Mouse (Mus musculus) left cerebral cortex, adult 8-10 months (tissue): ENCODE measurements around the gene Ank2. TPM values are rescaled to one million over a fixed set of nuclear protein-coding genes. Genes with fewer than 3 reads are reported as not detected.

ENCODE experiments used
- DNase-seq, 2 experiments: peaks; one replicate each; pipeline ENCODE4 v3.0.0; 2022; ENCODE audit warnings: low spot score in 2 of 2
- total RNA-seq, 4 experiments: library from RNA; stranded (reverse); gene quantifications; 2 replicates each; pipeline ENCODE4 v1.2.4; 2022

The Ank2 gene
- total RNA-seq, 4 experiments from 2014 or later: 772 to 913 (median 838) TPM

DNA sequence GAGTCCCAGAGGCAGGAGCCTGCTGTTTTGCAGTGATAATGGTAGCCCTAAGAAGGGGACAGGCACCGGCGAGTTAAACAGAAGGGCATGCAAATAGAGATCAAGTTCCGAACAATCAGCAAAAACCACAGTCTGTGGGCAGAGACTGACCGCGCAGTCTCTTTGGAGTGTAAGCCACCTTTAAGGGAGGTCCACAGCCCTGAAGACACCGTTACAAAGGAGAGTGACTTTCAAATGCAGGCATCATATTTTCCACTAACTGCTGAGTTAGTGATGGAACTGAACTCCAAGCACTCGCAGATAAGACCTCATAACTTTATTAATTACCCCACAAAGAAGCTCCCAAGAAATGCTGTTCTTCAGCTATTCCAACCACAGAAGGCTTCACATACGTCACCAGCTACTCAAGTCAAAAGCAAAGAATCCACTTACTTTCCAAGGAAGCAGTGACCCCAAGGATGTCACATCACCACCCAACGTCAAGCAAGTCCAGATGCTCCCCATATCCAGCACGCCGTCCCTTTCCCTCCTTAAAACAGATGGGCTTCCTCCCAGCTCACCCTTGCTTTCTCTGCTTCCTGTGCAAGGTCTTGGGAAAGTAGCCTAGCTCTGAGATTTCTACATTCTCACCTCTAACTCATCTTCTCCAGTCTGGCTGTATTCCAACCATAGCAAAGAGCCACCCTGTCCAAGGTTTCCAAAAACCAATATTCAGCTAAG is 252.0 kb downstream of the Ank2 start:
- no peak for DNase-seq

DNA sequence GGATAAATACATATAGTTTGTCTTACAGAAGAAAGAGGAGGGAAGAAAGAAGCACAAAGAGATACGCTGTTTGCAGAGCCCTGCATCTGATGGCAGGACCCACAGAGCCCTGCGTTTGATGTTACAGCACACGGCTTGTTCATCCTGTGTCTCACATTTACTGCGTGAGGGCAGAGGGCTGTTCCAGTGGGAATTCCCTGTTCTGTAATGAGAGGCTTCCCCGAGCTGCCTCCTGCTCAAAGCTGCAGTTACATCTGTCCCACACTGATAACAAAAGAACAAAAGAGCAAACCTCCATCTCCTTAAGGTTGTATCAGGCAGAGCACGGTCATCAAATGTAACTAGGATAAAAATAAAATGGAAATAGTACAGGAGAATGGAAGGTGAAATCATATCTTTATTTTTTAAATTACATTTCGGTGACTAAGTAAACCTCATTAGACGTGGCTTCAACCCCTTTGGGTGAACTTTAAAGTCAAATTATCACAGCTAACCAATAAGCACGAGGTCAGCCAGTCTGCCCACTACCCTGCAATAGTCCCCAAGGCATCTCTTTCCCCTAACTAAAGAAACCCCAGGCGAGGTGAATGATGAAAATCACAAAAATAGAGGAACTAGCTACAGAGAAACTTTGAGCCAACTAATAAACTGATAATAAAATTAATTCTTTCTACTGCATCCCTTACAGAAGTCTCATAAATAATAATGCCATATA is 255.1 kb downstream of the Ank2 start:
- DNase-seq: no peak

DNA sequence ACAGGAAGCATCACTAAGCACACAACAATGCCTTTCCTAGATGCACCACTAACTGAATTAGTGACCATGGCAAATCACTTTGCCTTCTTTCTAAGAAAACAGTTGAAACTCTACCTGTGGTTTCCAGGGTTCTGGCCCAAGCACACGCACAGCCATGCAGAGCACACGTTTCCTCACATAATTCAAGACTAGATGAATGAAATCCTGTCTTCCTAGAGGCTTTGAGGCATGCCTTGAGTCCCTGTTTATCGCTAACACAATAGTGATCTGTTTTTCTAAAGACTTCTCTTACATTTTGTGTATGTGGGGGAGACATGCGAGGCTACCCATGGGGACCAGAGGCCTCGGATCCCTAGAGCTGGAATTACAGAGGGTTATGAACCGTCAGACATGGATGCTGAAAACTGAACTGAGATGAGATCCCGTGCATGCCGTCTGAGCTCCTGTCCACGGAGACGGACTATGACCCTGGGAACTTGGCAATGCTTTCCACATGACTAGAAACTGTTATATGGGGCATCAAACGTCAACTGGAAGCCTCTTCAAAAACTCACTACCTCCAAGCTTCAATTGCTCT is 256.8 kb downstream of the Ank2 start:
- DNase-seq: no peak

DNA sequence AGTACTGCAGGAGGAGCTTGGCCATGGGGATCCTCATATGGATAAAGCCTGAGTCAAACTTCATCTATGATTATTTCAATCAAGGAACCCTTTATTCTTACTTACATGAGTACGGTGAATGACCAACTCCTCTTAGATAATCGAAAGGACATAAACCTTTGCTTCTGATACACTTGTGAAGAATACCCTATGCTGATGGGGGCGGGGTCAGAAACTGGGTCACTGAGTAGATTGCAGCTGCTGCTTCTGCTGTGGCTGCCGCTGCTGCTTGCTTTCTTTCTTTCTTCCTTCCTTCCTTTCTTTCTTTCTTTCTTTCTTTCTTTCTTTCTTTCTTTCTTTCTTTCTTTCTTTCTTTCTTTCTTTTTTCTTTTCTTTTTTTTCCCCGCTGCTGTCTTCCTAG is 263.9 kb downstream of the Ank2 start:
- DNase-seq: no peak

DNA sequence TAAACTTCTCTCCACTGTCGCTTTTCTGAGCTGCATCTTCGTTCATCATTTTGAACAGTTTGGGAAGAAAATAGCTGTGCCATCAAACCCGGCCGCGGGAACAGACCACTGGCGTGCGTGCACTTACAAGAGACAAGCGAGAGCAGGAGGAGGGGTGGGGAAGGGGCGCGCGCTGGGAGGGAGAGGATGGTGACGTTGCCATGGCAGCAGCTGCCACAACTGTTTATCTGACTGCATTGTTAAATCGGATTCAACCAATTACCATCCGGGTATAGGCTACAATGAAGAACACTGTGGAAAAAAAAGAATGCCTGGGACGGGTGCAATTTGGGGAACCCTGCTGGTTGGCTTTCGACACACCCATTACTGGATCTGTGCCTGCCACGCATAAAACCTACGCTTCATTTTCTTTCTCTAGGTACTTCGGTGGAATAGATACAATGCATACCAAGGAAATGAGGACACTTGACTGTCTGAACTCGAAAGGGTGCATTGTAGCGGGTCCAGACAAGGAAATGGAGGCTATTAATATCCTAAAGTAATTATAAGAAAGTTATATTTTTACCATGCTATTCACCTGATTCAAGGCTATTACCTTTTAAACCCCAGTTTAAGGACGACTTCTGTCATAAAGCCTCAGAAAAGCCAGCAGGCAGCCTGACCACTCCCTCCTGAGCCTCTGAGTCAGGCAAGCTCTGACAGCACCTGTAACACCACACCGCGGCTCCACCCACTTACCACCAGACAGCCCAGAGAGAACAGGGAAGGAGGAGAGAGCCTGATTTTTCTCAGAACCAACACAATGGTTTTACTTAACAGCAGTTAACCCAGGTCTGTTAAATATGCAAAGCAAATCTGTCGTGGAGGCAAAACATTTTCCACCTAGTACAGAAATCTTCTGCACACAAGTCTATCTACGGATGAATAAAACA is 273.1 kb downstream of the Ank2 start:
- DNase-seq: peak in 1 of 2 experiments; percentile 72

DNA sequence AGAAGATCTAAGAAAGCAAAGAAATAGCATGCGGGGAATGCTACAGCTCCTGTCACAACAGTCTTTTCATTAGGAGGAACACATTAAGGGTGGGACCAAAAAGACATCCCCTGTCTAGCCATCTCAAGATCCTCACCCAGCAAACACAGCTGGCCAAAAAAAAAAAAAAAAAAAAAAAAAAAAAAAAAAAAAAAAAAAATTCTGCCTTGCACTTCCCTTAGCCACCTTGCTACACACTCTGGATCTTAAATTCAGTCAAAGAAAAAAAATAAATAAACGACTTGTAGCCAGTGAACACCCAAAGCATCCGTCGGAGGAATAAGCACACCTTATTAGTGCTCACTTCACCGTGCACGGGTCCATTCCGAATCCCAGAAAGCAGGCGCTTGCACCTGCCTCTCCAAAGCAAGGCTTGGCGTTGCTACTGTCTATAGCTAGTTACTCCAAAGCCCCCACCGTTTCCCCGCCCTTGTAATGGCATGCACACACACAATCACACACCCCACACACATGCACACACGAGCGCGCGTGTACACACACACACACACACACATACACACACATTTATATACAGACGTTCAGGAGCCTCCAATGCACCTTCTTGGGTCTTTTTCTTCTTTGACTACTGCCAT is 273.9 kb downstream of the Ank2 start:
- DNase-seq: no peak

DNA sequence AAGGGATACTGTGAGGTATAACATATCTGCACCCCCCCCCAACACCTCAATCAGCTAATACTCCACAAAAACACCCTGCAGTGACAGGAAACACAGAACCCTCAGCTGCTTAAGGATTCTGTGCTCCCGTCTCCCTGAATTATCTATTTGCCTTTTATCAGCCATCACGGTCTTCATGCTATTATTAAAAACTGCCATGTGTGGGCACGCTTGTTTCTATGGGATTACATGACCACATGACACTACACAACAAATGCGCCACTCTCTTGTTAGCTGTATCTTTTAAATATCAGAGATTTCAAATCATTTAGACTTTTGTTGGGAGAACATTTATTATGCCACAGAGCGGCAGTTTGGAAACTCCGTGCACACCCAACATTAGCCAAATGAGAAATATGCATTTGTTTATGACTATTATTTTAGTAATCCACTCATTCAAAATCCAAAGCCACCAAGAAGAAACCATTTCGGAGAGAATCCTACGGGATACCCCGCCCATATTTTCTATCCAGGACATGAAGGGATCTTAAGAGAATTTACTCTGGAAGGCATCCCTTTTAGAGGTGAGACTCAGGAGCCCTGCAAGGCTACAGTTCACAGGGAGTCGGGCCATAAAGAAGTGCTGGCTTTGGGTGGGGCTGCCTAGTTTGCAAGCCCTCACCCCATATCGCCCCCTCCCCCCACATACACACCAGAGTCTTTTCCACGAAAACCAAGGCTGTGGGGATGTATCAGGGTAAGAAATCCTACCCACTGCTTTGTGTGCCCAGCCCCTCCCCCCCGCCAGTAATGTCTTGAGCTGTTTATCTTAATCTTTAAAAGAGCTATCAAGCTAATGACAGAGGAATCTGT is 274.6 kb downstream of the Ank2 start:
- no peak for DNase-seq

DNA sequence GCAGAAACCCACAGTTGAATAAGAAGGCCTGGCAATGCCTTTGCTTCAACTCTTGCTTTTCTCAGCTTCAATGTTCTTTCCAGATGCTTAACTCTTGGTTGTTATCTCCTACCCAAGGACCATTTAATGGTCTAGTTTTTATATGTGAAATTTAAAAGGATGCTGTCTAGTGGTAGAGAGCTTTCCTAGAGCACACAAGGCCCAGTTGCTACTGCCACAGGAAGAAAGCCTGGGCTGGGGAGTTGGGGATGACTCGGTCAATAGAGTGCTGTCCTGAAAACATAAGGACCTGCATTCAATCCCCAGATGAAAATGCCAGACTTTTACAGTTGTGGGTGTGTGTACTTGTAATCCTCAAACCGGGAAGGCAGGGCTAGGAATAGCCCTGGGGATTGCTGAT is 277.1 kb downstream of the Ank2 start:
- DNase-seq: no peak

DNA sequence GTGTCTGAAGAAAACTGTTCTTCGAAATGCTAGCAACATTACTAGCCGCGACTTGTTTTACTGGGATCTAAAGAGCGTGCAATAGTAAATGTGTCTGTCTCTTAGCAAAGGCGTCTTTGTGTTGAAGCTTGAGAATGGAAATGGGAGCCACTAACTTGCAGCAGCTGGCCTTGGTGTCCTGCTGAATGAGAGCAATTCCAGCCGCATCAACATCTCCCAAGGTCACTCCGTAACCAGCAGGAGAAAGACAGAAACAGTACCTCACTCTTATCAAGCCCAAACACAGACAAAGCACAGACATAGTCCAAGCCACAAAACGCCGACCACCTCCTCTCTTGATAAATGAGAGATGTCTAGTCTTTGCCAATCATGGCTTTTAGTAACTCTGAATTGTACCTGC is 278.3 kb downstream of the Ank2 start:
- no peak for DNase-seq

DNA sequence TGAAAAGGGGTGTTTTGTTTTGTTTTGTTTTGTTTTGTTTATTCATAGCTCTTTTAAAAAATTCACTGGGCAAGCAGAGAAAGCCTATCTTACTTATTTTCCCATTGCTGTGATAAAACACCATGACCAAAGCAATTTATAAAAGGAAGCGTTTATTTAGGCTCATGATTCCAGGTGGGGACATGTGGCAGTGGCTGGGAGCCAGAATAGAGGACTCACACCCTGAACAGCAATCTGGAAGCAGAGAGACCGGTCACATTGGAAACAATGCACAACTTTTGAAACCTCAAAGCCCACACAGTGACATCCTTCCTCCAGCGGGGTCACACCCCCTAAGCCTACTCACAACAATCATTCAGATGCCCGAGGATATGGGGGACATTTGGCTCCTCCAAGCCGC is 285.6 kb downstream of the Ank2 start:
- DNase-seq: no peak

DNA sequence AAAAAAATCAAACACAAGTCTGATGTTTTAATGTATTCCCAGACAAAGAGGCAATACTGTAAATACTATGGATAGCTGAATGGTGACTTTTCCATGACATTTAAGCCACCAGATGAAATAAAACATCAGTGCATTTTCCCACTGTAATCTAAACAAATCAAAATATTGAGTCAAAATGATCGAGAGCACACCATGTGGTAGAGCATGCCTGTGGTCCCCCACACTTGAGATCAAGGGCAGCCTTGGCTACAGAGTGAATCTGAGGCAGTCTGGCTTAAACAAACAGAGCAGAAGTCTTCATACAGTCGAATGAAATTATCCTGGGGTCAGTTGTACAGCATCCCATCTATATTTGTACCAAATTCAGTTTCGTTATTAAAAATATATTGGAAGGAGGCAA is 288.0 kb downstream of the Ank2 start:
- DNase-seq: no peak

DNA sequence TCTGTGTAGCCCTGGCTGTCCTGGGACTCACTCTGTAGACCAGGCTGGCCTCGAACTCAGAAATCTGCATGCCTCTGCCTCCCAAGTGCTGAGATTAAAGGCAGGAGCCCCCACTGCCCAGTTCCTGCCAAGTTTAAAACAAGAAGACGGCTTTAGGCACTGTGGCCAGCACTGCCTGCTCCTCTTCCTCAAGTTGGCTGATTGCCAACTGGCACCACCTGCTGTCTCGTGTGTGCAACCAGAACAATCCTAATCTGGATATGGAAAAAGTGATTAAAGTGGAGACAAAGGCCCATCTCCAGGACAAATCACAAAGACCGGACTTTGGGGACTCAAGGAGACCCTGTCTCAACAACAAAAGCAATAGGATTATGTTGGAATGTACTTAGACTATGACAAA is 288.6 kb downstream of the Ank2 start:
- no peak for DNase-seq

DNA sequence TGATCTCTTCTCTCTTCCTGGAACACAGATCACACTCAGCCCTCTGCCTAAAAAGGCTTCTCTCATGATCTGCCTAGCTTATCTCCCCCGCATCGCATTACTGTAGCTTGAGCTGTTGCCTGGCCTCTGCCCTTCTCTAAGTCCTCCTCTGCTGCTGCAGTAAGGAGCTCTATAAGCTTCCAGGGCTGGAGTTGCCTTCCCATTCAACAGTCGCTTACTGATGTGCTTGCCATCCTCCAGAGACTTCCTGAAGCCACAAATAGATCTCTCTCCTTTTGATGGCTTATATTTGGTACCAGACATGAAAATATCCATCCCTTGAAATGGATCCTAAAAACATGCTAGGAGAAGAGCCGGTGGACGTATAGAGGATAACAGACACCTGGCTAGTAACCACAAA is 290.3 kb downstream of the Ank2 start:
- no peak for DNase-seq

DNA sequence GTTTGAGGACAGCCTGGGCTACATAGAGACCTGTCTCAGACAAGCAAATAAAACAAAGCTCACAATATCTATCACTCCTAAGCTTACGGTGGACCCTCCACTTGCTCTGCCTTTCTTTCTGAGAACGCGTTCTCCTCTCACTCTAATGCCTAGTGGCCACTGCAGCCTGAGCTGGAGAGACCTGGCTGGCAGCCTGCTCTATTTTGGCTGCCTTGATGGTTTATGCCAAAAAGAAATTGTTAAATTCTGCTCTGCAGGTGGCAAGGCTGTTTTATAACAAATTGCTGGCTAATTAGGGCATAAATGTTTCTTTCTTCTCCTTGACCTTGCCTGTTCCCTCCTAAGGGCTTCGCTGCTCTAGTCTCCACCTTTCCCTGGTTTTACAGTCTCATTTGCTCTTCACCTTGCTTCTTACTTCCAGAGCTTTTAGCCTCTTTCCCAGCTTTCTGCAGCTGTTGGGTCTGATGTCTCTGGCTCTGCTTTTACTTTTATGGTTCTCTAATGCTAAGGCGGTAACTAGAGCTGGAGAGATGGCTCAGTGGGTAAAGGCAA is 293.2 kb downstream of the Ank2 start:
- no peak for DNase-seq

DNA sequence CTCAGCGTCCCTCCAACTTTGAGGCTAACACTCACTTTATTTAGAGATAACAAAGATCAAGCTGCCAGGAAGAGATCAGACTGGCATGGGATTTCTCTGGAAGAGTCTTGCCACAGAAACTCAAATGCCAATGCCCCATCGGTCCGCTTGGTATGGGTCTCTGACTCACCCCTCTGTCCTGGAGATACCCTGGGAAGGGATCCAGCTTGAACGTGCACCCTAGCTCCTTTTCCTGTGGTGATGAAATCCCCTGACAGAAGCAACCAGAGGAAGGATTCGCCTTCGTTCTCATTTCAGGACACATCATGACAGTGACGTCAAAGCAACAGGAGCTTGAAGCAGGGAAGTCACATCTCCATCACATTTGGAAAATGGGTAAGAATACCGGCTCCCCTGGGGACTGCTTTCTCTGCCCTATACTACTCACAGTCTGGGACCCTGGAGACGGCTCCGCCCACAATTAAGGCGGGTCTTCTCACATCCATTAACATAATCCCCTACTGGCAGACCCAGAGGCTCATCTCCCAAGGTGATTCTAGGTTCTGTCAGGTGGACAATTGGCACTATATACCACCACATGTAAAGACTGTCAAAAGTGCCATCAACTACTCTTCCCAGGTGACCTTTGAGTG is 296.6 kb downstream of the Ank2 start:
- no peak for DNase-seq

DNA sequence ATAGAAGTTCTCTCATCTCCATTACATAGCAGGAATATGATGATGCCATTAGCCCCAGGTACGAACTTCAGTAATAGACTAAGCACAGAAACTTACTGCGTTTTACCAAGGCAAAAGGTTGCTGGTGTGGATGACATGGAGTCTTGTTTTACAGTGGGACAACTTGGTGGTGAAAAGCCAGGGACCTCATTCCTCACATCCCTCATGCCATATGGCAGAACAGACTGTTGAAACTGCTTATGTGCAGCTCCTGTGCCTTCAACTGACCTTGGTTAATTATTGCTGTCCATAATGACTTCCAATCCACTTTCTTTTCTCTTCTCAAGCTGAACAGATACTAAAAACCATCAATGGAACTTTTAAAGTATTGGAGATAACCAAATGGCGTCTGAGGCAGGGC is 298.4 kb downstream of the Ank2 start:
- DNase-seq: no peak

DNA sequence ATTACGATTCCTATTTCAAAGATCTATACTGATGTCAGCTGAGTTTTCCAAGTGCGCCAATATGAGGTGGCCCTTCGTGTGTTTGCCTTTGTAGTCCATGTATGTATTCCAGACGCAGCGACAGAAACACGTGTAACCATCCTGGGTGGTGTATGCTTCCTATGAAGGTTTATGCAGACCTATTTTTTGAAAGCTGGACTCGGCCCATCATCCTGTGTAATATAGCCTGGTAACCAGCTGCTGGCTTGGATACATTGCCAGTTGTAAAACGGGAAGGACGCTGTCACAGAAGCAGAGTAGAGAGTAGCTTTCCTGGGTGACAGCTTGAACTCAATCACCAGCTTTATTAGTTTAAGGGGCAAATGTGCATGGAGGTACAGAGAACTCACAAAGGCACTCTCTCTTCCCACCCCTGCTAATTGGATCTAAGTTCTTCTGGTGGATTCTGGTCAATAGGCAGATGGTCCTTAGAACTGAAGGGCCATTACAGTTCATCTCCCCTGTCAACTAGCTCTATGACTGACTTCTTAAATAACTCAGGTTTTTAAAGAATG is 300.0 kb downstream of the Ank2 start:
- DNase-seq: no peak

DNA sequence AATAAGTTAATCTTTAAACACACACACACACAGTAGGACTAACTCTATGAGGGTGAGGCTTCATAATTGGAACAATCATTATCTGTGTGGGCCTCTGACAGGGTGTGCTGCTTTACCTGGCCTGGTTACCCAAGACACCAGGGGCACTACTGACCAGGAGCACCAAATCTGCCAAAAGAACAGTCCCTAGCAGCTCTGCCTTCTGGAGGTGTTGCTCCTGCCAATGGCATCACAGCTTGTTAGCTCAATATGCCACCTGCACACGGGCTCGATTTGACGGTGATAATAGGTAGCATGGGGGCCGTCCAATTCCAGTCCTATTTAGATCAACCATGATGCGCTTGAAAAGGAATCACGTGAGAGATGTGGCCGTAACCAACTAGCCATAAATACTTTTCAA is 300.5 kb downstream of the Ank2 start:
- DNase-seq: no peak

DNA sequence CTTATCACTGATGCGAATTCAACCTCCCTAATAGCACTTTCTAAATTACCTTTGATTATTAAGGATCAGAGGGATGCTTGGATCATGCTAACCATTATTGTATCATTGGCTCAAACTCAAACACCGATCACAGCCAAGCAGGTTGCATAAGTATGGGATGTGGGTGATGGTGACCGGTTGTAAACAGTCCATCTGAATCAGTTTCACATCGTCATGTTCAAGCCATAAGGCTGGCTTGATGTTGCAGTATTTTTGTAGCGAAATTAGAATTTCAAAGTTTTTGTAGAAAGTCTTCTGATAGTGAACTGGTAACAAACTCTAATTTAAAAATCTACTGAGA is 310.4 kb downstream of the Ank2 start:
- no peak for DNase-seq
